Mouse (Mus musculus): ENCODE measurements around the gene Rnf217.

DNA sequence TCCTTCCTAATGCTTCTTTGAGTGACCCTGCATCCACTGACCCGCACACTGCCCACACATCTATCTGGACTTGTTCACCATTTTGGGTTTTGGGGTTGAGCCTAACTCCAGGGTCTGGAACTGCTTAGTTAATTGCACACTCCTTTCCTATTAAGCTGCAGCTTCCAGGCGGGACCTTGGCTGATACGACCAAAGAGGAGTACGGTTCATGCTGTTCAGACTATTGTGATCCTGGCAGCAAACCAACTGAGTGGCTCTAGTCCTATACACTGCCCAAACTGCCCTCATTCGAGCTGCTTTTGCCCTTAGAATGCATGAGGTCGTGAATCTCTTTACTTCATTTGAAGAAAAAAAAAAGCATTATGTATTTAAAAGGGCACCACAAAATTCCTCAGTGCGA, 164.8 kb downstream of the Rnf217 start:
- TF ChIP-seq CTCF (IDR thresholded peaks at IDR 0.05; ENCODE audit: control insufficient read depth, insufficient read depth, low read length): no peak
- TF ChIP-seq POLR2A (IDR thresholded peaks at IDR 0.05; ENCODE audit: borderline replicate concordance, control insufficient read depth, low read depth, low read length): no peak
